Mouse (Mus musculus) left cerebral cortex, adult 2 months (tissue): ENCODE measurements around the gene Abcg1. TPM values are rescaled to one million over a fixed set of nuclear protein-coding genes. Genes with fewer than 3 reads are reported as not detected.

Experiments
- DNase-seq, 2 experiments: peaks; one replicate each; pipeline ENCODE4 v3.0.0; 2021 to 2022; ENCODE audit warnings: low spot score in 2 of 2, mixed read lengths in 1 of 2; ENCODE audit errors: extremely low spot score in 1 of 2
- H3K27ac ChIP-seq: fragments of 200-600 bp; 2 replicates; pipeline ENCODE4 v1.8.1; 2022
- H3K4me3 ChIP-seq: fragments of 200-600 bp; 2 replicates; pipeline ENCODE4 v1.8.1; 2022
- CTCF ChIP-seq: fragments of 200-600 bp; IDR thresholded peaks from 2 replicates; pipeline ENCODE4 v1.8.1; 2022; ENCODE audit warnings: antibody characterized with exemption, mild to moderate bottlenecking, moderate library complexity
- intact Hi-C: fragments of 180-260 bp; cut with DNase I; formaldehyde crosslinking; loops from one replicate; pipeline ENCODE4 v1.15.1; 2025
- total RNA-seq, 2 experiments: library from RNA; stranded (reverse); gene quantifications; 2 replicates each; pipeline ENCODE4 v1.2.3; 2021

The Abcg1 gene
- total RNA-seq, 2 experiments from 2014 or later = 76.5 to 77.6 TPM

- TF ChIP-seq CTCF = no peak
- Histone ChIP-seq H3K27ac (no peak overlapping the region), H3K4me3 (no peak overlapping the region)
- no peak for DNase-seq
- intact Hi-C loops = no loop called here
These were observed 28.6 kb upstream of the Abcg1 start for GRCm38 (mm10) chr17:31028821-31029370.

GRCm38 (mm10) chr17:31029407-31029806 is 28.1 kb upstream of the Abcg1 start:
- intact Hi-C loops = no loop called here
- no peak for DNase-seq
- TF ChIP-seq CTCF = no peak

GRCm38 (mm10) chr17:31032341-31032740 is 25.1 kb upstream of the Abcg1 start:
- Histone ChIP-seq H3K27ac (no peak overlapping the region), H3K4me3 (no peak overlapping the region)
- no peak for DNase-seq
- intact Hi-C loops = no loop called here
- no peak for TF ChIP-seq CTCF

More at GRCm38 (mm10) chr17:31029407-31029806, 28.1 kb upstream of the Abcg1 start:
- Histone ChIP-seq H3K27ac (no peak overlapping the region), H3K4me3 (no peak overlapping the region)

GRCm38 (mm10) chr17:31033251-31033650 is 24.2 kb upstream of the Abcg1 start:
- TF ChIP-seq CTCF = no peak
- Histone ChIP-seq H3K27ac (no peak overlapping the region; the same call in 1 of the 2 replicates), H3K4me3 (no peak overlapping the region)
- intact Hi-C loops = no loop called here
- no peak for DNase-seq

DNA sequence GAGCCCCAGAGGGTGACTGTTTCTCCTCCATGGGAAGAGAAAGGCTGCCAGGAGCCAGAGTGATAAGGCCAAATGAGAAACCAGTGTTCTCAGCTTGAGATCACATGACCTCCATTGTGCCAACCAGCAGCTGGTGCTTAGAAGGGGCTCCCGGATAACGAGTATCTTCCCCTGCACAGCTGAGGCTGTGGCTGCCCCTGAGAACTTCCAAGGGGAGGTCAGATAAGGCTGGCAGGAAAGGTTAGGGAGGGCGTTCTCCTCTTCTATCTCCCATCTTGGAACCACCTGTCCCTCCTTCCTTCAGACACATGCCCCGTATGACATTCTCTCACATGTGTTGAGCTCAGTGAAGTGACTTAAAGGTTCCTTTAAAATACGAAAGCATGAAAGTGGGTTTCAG is 23.3 kb upstream of the Abcg1 start:
- no peak overlapping the region for H3K4me3 ChIP-seq
- peak overlapping the region; percentile 26; the same call in 1 of the 2 replicates for H3K27ac ChIP-seq
- intact Hi-C loops = no loop called here
- DNase-seq = no peak
- no peak for TF ChIP-seq CTCF

- TF ChIP-seq CTCF = no peak
- H3K4me3 ChIP-seq = no peak overlapping the region
- peak overlapping the region; percentile 11; the same call in 1 of the 2 replicates for H3K27ac ChIP-seq
- intact Hi-C loops = no loop called here
- no peak for DNase-seq
These were observed 22.7 kb upstream of the Abcg1 start for GRCm38 (mm10) chr17:31034674-31035356.

GRCm38 (mm10) chr17:31036168-31036876 is 21.2 kb upstream of the Abcg1 start:
- H3K27ac ChIP-seq = 0 out of 2 replicates have a peak overlapping the region, but pooled peaks have one; percentile 58
- TF ChIP-seq CTCF = no peak
- DNase-seq = peak; percentile 45 to 59
- peak overlapping the region; percentile 23; the same call in 1 of the 2 replicates for H3K4me3 ChIP-seq
- intact Hi-C loops = no loop called here

DNA sequence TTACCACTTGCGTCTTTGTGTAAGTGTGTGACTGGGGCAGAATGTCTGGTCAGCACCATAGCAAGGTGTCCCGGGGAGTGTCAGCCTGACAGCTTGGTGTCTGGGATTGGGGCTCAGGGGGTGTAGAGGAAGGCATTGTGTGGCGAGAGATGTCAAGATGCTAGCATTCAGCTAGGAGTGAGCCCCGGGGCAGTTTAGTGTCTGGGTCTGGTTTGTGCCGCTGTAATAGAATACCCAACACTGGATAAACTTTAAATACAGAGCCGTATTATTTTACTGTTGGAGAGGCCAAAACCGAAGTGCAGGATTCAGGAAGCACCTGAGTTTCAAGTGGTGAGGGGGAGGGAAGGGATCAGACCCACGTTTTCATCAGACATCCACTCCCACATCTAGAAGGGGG is 20.1 kb upstream of the Abcg1 start:
- H3K27ac ChIP-seq = no peak overlapping the region
- no peak overlapping the region for H3K4me3 ChIP-seq
- intact Hi-C loops = no loop called here
- no peak for DNase-seq
- TF ChIP-seq CTCF = no peak

GRCm38 (mm10) chr17:31038381-31038780 is 19.1 kb upstream of the Abcg1 start:
- H3K4me3 ChIP-seq = no peak overlapping the region
- DNase-seq = no peak
- H3K27ac ChIP-seq = no peak overlapping the region
- intact Hi-C loops = no loop called here
- TF ChIP-seq CTCF = no peak

- intact Hi-C loops = no loop called here
- Histone ChIP-seq H3K4me3 (no peak overlapping the region), H3K27ac (no peak overlapping the region)
- no peak for TF ChIP-seq CTCF
- DNase-seq = no peak
These were observed 17.8 kb upstream of the Abcg1 start for GRCm38 (mm10) chr17:31039626-31040025.

DNA sequence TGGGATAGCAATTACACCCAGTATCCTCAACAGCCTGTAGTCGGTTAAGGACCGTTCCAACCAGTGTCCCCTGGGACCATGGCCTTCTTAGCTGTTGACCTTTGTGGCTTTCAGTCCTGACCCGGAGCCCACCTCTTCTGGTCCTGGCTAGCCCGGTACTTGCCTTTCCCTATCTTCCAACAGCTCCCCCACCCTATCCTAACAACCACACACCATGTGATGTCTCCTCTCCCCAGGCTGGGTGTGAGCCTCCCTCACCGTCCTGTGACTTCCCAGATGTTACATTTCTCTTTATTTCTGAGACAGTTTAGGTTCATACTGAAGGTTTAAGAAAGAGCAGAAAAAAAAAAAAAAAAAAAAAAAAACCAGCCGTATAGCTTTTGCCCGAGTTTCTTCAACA is 17.1 kb upstream of the Abcg1 start:
- DNase-seq = no peak
- intact Hi-C loops = no loop called here
- TF ChIP-seq CTCF = no peak
- Histone ChIP-seq H3K4me3 (no peak overlapping the region), H3K27ac (no peak overlapping the region)

- Histone ChIP-seq H3K4me3 (no peak overlapping the region), H3K27ac (no peak overlapping the region)
- no peak for TF ChIP-seq CTCF
- no peak for DNase-seq
- intact Hi-C loops = no loop called here
These were observed 14.7 kb upstream of the Abcg1 start for GRCm38 (mm10) chr17:31042751-31043150.
